Mouse (Mus musculus): ENCODE measurements at regions not wholly inside any gene's neighbourhood (a gene's known extent, or its start where the extent isn't known, plus 50 kb on each side); places are given as distances from the start of the nearest gene placed in this dataset.
"Not testable (repeated sequence)": the region's sequence is repeated elsewhere in the genome, so short reads cannot be mapped to it uniquely, and the experiment has no call there.

- no peak for DNase-seq (ENCODE audit: low read depth)
Measured at GRCm38 (mm10) chr8:88903094-88903493, 140.9 kb downstream of the Sall1 start.

GRCm38 (mm10) chr8:88883751-88884390 lies 160.1 kb downstream of the Sall1 start:
- DNase-seq (ENCODE audit: low read depth) = no peak

DNA sequence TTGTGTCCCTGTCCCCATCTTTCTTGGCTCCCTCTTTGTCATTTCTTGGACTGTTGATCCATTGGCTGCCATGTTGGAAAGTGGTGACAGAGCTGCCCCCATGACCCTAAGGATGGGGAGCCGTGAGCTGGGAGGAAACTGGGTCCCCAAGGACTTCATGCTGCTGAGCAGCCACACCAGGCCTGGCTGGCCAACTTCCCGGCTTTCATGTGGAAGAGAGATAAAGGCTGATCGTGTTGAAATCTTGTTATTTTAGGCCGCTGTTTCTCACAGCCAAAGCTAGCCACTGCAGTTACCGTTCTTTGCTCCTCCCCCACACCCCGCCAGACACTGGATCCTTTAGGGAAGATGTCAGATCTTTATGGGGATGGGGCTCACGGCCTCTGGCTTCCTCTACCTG lies 164.1 kb downstream of the Sall1 start:
- no peak for DNase-seq (ENCODE audit: low read depth)

DNA sequence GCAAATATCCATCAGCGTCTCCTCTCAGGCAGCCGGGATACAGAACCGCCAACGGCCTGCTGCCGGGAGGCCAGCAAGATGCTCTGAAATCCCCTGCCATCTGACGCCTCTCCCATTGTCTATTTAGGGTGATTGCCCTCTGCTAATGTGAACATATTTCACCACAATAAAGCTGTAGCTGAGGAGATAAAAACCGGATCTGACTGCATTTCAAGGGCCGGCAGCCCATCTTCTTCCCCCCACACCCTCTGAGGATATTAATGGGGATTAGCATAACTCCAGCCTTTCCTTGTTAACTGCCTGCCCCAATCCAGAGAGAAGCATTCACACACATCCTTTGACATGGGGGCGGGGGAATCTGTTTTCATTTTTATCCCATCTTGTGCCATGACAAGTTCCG lies 166.0 kb downstream of the Sall1 start:
- no peak for DNase-seq (ENCODE audit: low read depth)

GRCm38 (mm10) chr8:88862846-88863455 lies 166.1 kb downstream of the Cyld start:
- DNase-seq (ENCODE audit: low read depth) = no peak

DNA sequence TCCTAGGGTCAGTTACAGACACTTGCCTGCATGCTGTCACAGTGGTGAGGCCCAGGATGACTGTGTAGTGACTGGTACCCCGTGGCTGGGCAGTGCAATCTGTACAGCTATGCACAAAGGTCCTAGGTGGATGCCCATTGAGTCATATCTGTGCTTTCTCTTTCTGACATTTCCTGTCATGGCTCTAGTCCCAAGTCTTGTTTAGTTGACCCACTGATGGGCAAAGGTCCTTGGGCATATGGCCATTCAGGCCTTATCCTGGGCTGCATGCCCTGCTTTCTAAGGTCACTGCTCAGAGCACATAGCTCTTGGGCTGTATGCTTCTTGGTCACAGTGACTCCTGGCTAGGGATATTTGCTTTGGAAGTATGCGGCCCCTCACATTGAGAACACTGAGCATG lies 160.4 kb downstream of the Cyld start:
- no peak for DNase-seq (ENCODE audit: low read depth)

DNA sequence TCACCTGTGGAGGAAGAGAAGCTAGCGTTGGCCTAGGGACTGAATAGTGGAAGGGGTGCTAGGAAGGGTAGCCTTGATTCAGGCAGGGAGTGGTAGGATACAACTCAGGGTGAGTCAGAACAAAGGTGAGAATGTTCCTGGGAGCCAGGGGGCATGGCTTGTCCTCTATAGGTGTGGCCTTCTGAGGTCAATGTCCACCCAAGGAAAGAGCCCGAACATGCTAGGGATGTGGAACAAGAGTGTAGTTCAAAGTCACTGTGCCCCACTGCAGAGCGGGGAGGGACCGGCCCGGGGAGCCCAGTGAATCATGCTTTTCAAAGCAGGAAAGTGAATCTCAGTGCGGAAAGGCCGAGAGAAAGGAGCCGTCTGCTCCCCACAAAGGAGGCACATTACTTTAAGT lies 156.4 kb downstream of the Cyld start:
- DNase-seq (ENCODE audit: low read depth) = no peak

- DNase-seq (ENCODE audit: low read depth) = no peak
Measured at GRCm38 (mm10) chr8:88845916-88846315, 149.1 kb downstream of the Cyld start.

GRCm38 (mm10) chr8:88844370-88844769 lies 147.5 kb downstream of the Cyld start:
- no peak for DNase-seq (ENCODE audit: low read depth)

GRCm38 (mm10) chr8:88842451-88842850 lies 145.6 kb downstream of the Cyld start:
- DNase-seq (ENCODE audit: low read depth) = no peak

DNA sequence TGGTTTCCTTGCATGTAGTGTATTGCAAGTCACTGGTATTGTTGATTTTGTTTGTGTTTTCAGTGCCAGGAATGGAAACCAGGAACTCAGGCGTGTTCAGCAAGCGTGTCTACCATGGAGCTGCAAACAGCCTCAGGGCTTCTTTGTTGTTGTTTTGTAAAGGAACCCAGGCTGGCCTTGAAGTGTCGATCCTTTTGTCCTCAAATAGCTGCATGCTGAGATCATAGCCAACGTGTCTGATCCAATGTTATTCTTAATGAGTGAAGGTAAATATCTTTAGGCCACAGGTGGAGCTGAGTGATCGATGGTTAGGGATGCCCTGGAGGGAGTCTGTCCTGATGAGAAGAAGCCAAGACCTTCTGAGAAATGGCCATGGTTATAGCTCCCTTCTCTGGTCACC lies 143.3 kb downstream of the Cyld start:
- no peak for DNase-seq (ENCODE audit: low read depth)

GRCm38 (mm10) chr8:88835756-88836291 lies 139.0 kb downstream of the Cyld start:
- no peak for DNase-seq (ENCODE audit: low read depth)

DNA sequence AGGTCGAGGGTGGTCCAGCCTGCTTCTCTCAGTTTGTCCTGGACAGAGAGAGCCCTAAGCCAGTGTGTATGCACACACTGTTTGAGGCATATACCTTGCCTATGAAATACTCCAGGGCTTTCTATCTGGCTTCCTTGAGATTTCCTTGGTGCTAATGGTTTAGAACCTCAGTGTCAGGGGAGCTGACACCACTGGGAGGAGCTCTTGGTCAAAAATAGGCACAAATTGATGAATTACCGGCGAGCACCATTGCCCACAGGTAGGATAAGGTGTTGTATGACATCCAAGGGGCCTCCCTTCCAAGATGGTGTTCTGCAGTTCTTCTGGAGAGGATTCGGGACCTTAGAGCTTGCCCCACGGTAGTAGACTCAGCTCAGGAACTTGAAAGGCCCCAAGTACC lies 129.0 kb downstream of the Cyld start:
- no peak for DNase-seq (ENCODE audit: low read depth)

GRCm38 (mm10) chr8:88823931-88824330 lies 127.1 kb downstream of the Cyld start:
- DNase-seq (ENCODE audit: low read depth) = no peak

DNA sequence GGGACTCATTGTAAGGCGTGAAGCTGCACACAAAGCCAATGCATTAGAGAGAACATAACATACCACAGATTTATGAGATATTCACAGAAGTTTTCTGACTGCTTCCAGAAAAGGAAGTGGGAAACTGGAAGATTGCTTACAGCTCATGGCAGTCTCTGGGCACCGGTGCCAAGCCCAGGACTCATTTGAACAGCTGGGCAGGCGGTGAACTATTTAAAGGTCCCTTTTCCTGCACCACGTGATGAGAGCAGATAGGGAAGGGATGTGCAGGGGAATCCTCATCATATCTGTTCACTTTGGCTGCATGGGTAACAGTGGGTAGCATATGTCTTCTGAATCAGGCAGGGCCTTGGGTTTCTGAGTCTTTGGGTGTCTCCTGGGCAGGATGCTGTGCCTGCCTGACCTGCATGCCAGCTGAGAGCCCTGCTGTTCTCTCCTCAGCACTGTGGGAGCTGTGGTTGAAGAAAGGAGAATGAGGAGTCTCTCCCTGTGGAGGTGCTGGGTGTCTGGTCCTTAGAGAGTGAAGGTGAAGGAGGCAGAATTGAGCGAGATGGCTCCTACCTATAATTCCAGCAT lies 123.5 kb downstream of the Cyld start:
- DNase-seq (ENCODE audit: low read depth) = no peak

GRCm38 (mm10) chr8:88816461-88816860 lies 119.6 kb downstream of the Cyld start:
- no peak for DNase-seq (ENCODE audit: low read depth)

DNA sequence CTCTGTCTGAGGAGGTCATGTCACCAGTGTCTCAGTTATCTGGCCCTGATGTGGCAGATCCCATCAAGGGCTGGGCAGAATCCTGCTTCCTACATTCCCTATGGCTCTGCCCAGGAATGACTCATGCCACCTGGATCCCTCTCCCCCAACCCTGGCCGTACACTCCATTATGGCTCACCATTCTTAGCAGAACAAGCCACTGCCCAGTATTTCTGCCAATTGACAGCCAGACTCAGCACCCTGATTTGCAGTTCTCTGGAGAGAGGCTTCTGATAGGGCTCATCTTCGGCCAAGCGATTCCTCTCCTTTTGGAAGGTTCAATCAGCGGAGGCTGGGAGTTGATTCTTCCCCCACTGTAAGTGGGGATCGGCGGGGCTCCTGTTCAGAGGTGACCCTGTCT lies 117.4 kb downstream of the Cyld start:
- DNase-seq (ENCODE audit: low read depth) = no peak

DNA sequence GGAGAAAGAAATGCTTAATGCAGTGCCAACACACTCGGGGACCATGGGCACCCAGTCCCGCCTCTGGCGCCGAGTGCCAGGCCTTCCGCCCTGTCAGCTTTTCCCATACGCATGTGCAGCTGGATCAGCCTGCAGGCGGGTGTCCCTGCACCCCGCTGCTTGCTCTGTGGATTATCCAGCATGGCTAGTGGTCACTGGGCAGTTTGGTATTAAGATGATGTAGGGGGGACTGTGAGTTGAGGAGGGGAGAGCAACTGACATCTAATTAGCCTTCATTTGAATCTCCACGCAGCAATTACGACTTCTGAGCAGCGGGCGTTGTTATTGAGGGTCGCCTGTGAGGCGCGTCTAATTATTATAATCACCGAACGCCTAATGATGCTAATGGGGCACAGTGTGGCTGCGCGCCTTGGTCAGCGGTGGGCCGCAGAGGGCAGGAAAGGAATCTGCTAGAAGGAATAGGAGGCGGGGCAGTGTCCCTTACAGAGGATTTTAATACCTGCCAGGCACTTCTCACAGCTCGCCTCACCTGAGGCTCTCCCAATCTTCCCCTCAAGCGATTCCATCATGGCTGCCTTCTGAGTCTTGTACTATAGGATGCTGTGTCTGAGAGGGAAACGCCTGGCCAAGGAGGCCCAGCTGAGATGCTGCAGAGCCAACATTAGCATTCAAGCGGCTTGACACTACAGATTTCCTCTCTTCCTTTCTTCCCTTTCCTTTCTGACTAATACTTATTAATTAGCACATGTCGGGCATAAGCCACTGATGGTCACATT lies 116.3 kb downstream of the Cyld start:
- DNase-seq (ENCODE audit: low read depth) = no peak

DNA sequence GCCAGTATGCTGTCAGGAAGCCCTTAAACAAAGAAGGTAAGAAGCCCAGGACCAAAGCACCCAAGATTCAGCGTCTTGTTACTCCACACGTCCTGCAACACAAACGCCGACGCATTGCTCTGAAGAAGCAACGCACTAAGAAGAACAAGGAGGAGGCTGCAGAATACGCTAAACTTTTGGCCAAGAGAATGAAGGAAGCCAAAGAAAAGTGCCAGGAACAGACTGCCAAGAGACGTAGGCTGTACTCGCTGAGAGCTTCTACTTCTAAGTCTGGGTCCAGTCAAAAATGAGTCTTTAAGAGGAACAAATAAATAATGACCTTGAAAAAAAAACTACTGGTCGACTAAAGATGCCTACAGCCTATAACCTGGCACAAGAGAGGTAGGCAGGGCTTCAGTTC lies 110.0 kb downstream of the Cyld start:
- DNase-seq (ENCODE audit: low read depth) = not testable (repeated sequence)
